In the genomic region with DNA sequence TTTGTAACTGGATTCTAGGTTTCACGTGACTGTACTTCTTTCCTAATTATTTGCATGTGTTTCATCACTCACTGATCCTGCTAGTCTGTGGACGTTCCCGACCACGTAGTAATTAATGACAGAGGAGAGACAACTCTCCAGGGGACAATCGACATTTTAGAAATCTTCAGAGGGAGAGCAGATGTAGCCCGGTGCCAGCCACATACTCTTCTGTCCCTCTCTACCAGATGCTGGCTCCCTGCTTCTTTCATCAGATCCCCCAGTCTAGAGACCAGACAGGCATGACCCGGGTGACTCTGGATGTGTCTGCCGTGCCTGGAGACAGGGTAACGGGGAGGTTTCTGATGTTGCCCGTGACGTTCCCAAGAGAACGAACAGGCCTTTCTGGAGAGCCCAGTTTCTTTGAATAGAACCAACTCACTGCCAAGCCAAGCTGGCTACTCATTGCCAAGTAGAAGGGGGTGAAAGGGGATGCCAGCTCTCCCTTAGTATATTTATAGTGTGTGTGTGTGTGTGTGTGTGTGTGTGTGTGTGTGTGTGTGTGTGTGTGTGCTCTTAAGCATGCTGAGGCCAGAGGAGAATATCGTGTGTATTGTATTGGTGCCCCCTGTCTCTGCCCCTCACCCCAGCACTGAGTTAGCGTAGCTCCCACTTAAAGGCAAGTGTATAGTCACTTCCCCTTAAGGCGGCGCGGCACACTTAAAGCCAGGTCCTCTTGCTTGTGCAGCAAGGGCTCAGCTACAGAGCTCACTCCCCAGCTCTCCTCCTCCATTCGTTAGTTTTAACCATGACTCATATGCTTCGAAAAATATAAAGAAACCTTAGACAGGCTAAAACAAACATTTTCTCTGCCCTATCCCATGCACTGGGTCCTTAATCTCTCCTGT, we compare ENCODE assay signal across 8 mouse cellular contexts.
DNase-seq lines count a peak whose midpoint lies in the region; ATAC-seq lines count a peak whose summit lies in the region.

No protein-coding gene starts in this region.

- peaks cover 21% of the 10 kb centered on the region for H3K36me3 ChIP-seq in limb, embryonic 13.5 days

- H3K9me3 ChIP-seq in limb, embryonic 13.5 days, result no peaks in the 10 kb centered on the region

- peaks cover 23% of the 10 kb centered on the region for H3K4me1 ChIP-seq in limb, embryonic 13.5 days

- no peak overlapping the region for H3K4me3 ChIP-seq in limb, embryonic 13.5 days

- DNase-seq in cerebellum, adult 11-12 months, result peak; percentile 23
- no peak for DNase-seq in cerebellum, adult 11 months
- peak; percentile 54 for DNase-seq in right cerebral cortex, adult 18-20 months
- DNase-seq in right cerebral cortex, postnatal 25 days, result no peak
- DNase-seq in gastrocnemius, postnatal 25 days, result peak; percentile 76
- DNase-seq in thymus, postnatal 14 days, result no peak

- H3K27ac ChIP-seq in limb, embryonic 13.5 days, result peak overlapping the region; percentile 63

- 0 out of 2 replicates have a peak overlapping the region, but pooled peaks have one; percentile 13 for H3K9ac ChIP-seq in limb, embryonic 13.5 days

- no peaks in the 10 kb centered on the region for H3K27me3 ChIP-seq in limb, embryonic 13.5 days

- H3K4me2 ChIP-seq in limb, embryonic 13.5 days (replicated peaks), result peak overlapping the region; percentile 46

- 25% methylated on average over 19 of the region's 19 CpGs for WGBS in limb, embryonic 13.5 days

- peak; percentile 67; the same call in 1 of the 2 replicates for ATAC-seq in limb, embryonic 13.5 days (ENCODE audit: low FRiP score, low read depth)
- ATAC-seq in inflammation-experienced regulatory T-cells, adult 6 months, result no peak

Comparison
In these comparisons a context has a peak if more than half of its experiments do, and no peak if none do; other contexts are left out.
1. DNase-seq: peak in cerebellum, adult 11-12 months (single experiment), right cerebral cortex, adult 18-20 months (single experiment) and gastrocnemius, postnatal 25 days (single experiment); none in cerebellum, adult 11 months (single experiment), right cerebral cortex, postnatal 25 days (single experiment) and thymus, postnatal 14 days (single experiment).